Mouse (Mus musculus) liver, embryonic 14.5 days (tissue): Measurements from ENCODE around the gene Speg.

Source experiments
- CTCF ChIP-seq: IDR thresholded peaks from 2 replicates; pipeline ENCODE4 v1.5.1; 2016; ENCODE audit warnings: antibody characterized with exemption, low read depth, control low read depth
- EP300 ChIP-seq: IDR thresholded peaks from 2 replicates; pipeline ENCODE4 v1.6.1; 2016; ENCODE audit warnings: antibody characterized with exemption, low read depth

GRCm38 (mm10) chr1:75372450-75372849, 2.6 kb upstream of the Speg start:
- TF ChIP-seq CTCF = no peak
- TF ChIP-seq EP300 = no peak
